Mouse (Mus musculus) liver, embryonic 16.5 days (tissue): ENCODE measurements around the gene 0610030E20Rik. TPM values are rescaled to one million over a fixed set of nuclear protein-coding genes. Genes with fewer than 3 reads are reported as not detected.

ENCODE experiments used
- ATAC-seq: fragments of 200-750 bp; cut with Nextera tagmentation; 2 replicates; pipeline ENCODE4 v1.8.0; 2017; ENCODE audit warnings: low read depth, mild to moderate bottlenecking, moderate number of reproducible peaks, moderate library complexity
- H3K27ac ChIP-seq: fragments of 300-500 bp; sonication (generic); 2 replicates; pipeline ENCODE4 v1.5.1; 2014; ENCODE audit warnings: mild to moderate bottlenecking, low read length
- H3K27me3 ChIP-seq: fragments of 300-500 bp; sonication (generic); 2 replicates; pipeline ENCODE4 v1.6.1; 2014; ENCODE audit warnings: low read depth, low read length, mixed read lengths; ENCODE audit not compliant: control insufficient read depth, insufficient read depth
- H3K36me3 ChIP-seq: fragments of 300-500 bp; sonication (generic); 2 replicates; pipeline ENCODE4 v1.6.1; 2014; ENCODE audit warnings: mild to moderate bottlenecking; ENCODE audit not compliant: control insufficient read depth, insufficient read depth
- H3K4me1 ChIP-seq: fragments of 300-500 bp; sonication (generic); 2 replicates; pipeline ENCODE4 v1.6.1; 2014; ENCODE audit warnings: low read depth, low read length, mixed read lengths; ENCODE audit not compliant: control insufficient read depth
- H3K4me2 ChIP-seq: fragments of 300-500 bp; sonication (generic); 2 replicates; pipeline ENCODE4 v1.6.1; 2014; ENCODE audit warnings: low read depth, low read length, mixed read lengths
- H3K4me3 ChIP-seq: fragments of 300-500 bp; sonication (generic); 2 replicates; pipeline ENCODE4 v1.5.1; 2014; ENCODE audit warnings: low read depth, mild to moderate bottlenecking, low read length
- H3K9ac ChIP-seq: fragments of 300-500 bp; sonication (generic); 2 replicates; pipeline ENCODE4 v1.6.1; 2014; ENCODE audit warnings: low read depth, low read length
- H3K9me3 ChIP-seq: fragments of 300-500 bp; sonication (generic); replicated peaks from 2 replicates; pipeline ENCODE4 v1.6.1; 2016; ENCODE audit warnings: low read length; ENCODE audit not compliant: control insufficient read depth
- WGBS: fragments of 180-500 bp; shearing (Covaris S2); extraction: QIAGEN DNeasy Blood & Tissue Kit; methylation state at CpG from one replicate; pipeline ENCODE4 v1.1.7; 2014; ENCODE audit not compliant: insufficient replicate concordance; 5-methylcytosine and 5-hydroxymethylcytosine counted together
- polyA plus RNA-seq: library from polyadenylated mRNA; unstranded; fragments of >200 nt; fragmentation: Nextera tagmentation; extraction: Ambion mirVana; gene quantifications from 2 replicates; pipeline ENCODE4 v1.2.1, GENCODE M21; 2015

The 0610030E20Rik gene
- polyA plus RNA-seq, 1 experiment from 2014 or later = 14.1 TPM

DNA sequence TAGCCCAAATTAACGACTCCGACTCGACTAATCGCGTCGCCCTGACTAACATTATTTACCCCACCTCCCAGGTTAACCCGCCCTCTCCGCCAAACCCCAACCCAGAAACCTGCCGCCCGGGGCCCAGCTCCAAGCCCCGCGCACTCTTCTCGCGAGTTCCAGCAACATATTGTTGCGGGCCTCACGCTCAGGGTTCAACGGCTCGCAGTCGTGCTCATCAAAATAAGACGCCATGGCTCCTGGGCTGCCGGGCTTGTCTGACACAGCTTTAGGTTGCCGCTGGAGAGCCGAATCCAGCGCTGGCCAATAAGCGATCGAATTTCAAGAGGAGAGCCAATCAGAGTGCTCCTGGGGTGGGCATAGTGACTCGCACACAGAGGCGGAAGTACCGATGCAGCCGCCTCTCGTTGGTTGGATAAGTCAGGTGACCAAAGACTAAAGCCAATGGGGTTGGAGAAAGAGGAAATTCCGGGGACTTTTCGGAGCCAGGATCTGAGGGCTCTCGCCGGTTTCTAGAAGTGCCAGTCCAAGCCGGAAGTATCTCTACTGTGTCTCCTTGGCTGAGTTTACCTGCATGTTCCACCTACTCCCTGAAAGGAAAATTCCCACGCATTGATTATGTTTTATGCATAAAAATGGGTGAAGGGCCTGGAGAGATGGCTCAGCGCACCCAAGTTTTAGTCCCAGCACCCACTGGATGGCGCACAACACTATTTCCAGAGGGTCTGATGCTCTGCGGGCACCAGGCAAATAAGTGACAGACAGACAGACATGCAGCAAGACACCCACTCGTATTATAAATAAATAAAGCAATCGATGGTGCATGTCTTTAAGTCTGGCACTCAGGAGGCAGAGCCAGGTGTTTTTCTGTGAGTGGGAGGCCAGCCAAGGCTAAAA, 15.3 kb downstream of the 0610030E20Rik start:
- peak; percentile 97 for ATAC-seq
- peaks cover 16% of the 10 kb centered on the region for H3K36me3 ChIP-seq
- peak overlapping the region; percentile 91 for H3K27ac ChIP-seq
- H3K9me3 ChIP-seq = no peaks in the 10 kb centered on the region
- no peaks in the 10 kb centered on the region for H3K27me3 ChIP-seq
- H3K4me2 ChIP-seq = peak overlapping the region; percentile 70
- H3K4me1 ChIP-seq = peaks cover 36% of the 10 kb centered on the region
- peak overlapping the region; percentile 80 for H3K4me3 ChIP-seq
- H3K9ac ChIP-seq = peak overlapping the region; percentile 87
- WGBS = under 1% methylated on average over 42 of the region's 42 CpGs

DNA sequence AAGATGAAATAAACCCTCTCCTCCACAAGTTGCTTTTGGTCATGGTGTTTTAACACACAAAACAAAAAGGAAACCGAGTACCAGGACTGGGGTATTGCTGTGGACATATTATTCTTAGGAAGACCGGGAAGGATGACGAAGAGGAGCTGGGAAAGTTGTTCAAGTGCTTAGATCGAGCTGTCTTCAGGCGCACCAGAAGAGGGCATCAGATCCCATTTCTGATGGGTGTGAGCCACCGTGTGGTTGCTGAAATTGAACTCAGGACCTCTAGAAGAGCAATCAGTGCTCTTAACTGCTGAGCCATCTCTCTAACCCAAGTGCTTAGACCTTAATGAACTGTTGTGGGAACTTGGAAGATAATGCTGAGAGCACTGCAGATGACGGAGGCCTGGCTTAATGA, 16.9 kb downstream of the 0610030E20Rik start:
- H3K27me3 ChIP-seq = no peaks in the 10 kb centered on the region
- no peak overlapping the region for H3K4me2 ChIP-seq
- peaks cover 17% of the 10 kb centered on the region for H3K36me3 ChIP-seq
- H3K4me1 ChIP-seq = peaks cover 24% of the 10 kb centered on the region
- no peaks in the 10 kb centered on the region for H3K9me3 ChIP-seq
- H3K9ac ChIP-seq = no peak overlapping the region
- H3K27ac ChIP-seq = no peak overlapping the region
- WGBS = 38% methylated on average over 7 of the region's 7 CpGs
- H3K4me3 ChIP-seq = no peak overlapping the region
- no peak for ATAC-seq

DNA sequence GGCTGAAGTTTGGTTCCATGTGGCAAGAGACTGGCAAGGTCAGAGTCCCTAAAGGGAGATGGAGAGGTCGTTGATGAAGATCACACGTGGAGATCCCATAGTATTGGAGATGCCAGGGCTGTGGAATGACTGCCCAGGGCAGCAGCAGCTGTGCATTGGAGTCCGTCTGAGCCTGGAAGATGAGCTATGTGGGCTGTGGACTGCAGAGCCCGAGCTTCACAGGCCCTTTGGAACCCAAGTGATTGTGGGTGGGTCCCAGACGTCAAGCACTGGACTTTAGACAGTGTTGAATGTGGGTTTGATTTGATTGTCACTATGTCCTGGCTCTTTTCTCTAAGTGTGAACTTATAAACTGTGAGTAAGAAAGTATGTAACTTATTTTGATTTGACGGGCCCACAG, 17.9 kb downstream of the 0610030E20Rik start:
- Histone ChIP-seq H3K36me3 (peaks cover 10% of the 10 kb centered on the region), H3K4me1 (peaks cover 22% of the 10 kb centered on the region)

DNA sequence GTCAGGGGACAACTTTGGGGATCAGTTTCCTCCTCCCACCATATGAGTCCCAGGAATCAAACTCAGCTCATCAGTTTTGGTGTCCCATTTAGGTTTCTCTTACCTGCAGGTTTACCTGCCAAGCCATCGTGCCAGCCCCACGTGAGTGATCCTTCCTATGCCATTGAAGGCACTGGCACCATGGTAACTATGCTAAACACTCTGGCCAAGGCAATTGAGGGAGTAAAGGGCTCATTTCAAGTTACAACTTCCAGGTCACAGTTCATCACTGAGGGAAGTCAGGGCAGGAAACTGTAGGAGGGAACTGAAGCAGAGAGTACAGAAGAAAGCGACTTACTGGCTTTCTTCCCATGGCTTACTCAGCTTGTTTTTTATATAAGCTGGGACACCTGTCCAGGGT, 19.2 kb downstream of the 0610030E20Rik start:
- ATAC-seq = no peak
- no peak overlapping the region for H3K4me2 ChIP-seq
- no peaks in the 10 kb centered on the region for H3K27me3 ChIP-seq
- WGBS = 58% methylated on average over 3 of the region's 3 CpGs
- no peaks in the 10 kb centered on the region for H3K9me3 ChIP-seq
- no peak overlapping the region for H3K27ac ChIP-seq
- H3K36me3 ChIP-seq = peaks cover 3% of the 10 kb centered on the region
- no peak overlapping the region for H3K4me3 ChIP-seq
- peaks cover 16% of the 10 kb centered on the region for H3K4me1 ChIP-seq
- no peak overlapping the region for H3K9ac ChIP-seq

More for the DNA sequence above, 17.9 kb downstream of the 0610030E20Rik start:
- WGBS = 49% methylated on average over 6 of the region's 6 CpGs
- H3K27me3 ChIP-seq = no peaks in the 10 kb centered on the region
- H3K9ac ChIP-seq = no peak overlapping the region
- no peak overlapping the region for H3K27ac ChIP-seq
- H3K9me3 ChIP-seq = no peaks in the 10 kb centered on the region
- no peak overlapping the region for H3K4me3 ChIP-seq
- no peak overlapping the region for H3K4me2 ChIP-seq
- ATAC-seq = no peak

DNA sequence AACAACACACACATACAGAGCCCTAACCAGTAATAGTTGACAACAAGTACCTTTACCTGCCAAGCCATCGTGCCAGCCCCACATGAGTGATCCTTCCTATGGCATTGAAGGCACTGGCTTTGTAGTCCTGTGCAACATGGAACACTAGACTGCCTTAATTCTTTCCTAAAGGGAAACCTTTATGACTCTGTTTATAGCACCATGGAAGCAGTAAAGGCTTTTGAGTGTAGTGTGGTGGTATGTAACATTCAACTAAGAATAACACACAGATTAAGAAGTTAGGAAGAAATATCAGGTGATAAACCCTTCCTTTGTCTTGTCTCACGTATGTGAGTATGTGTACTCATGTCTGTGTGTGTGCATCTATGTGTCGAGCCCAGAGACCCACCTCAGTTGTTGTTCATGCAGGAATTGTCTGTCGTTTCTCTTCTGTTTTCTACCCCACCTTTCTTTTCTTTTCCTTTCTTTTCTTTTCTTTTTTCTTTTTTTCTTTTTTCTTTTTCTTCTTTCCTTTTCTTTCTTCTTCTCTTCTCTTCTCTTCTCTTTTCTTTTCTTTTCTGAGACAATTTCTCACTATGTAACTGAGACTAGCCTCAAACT, 19.8 kb downstream of the 0610030E20Rik start, which contains the start of gene Rnf181:
Gene Rnf181, minus strand, starts transcription at position 113 of the 600 bp plus-strand sequence.
- Histone ChIP-seq H3K27me3 (no peaks in the 10 kb centered on the region), H3K4me2 (no peak within 1 kb of the TSS), H3K4me3 (no peak within 1 kb of the TSS), H3K9ac (no peak within 1 kb of the TSS), H3K4me1 (peaks cover 18% of the 10 kb centered on the region), H3K27ac (no peak within 1 kb of the TSS), H3K9me3 (no peaks in the 10 kb centered on the region), H3K36me3 (peaks cover 3% of the 10 kb centered on the region)
- no peak for ATAC-seq
- WGBS = 57% methylated on average over 4 of the region's 4 CpGs

DNA sequence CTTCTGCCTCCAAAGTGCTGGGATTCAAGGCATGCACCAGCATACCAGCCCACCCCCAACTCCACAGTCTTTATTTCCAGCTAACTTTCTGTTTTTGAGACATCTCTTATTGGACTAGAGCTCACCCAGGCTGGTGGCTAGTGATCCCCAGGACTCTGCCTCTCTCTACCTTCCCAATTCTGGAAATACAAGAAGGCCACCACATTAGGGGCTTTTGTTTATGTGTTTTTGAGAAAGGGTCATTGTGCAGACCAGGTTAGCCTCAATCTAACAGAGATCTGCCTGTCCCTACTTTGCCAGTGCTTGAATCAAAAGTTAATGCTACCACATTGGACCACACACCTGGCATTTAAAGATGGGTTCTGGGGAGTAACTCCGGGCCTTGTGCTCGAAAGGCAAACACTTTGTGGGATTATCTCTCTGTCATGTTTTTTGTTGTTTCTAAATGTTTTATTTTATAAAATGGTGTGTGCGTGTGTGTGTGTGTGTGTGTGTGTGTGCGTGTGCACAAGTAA, 20.4 kb downstream of the 0610030E20Rik start:
- H3K4me1 ChIP-seq = peaks cover 18% of the 10 kb centered on the region
- ATAC-seq = no peak

DNA sequence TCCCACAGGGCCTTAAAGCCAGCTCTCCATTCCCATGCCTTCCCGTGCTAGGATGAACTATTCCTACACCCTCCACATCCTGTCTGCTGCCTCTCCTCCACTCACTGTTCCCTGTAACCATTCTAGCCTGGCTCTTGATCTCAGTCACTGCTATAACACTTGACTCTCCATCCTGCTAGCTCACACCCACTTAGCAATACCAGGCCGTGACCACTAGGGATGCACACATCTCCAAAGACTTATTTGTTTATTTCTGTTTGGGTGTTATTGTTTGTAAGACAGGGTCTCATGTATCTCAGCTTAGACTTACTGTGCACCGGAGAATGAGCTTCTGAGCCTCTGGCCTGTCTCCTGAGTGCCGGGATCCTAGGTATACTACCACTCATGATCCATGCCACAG, 22.4 kb downstream of the 0610030E20Rik start:
- H3K4me1 ChIP-seq = peaks cover 23% of the 10 kb centered on the region
- no peaks in the 10 kb centered on the region for H3K27me3 ChIP-seq
- H3K36me3 ChIP-seq = peaks cover 3% of the 10 kb centered on the region
- H3K9me3 ChIP-seq = no peaks in the 10 kb centered on the region
- H3K27ac ChIP-seq = no peak overlapping the region
- no peak overlapping the region for H3K4me2 ChIP-seq
- H3K4me3 ChIP-seq = no peak overlapping the region
- H3K9ac ChIP-seq = no peak overlapping the region
- ATAC-seq = no peak
- 78% methylated on average over 4 of the region's 4 CpGs for WGBS

More for the DNA sequence above, 20.4 kb downstream of the 0610030E20Rik start:
- Histone ChIP-seq H3K36me3 (peaks cover 3% of the 10 kb centered on the region), H3K9me3 (no peaks in the 10 kb centered on the region), H3K4me3 (no peak overlapping the region), H3K4me2 (no peak overlapping the region), H3K27me3 (no peaks in the 10 kb centered on the region), H3K27ac (no peak overlapping the region), H3K9ac (no peak overlapping the region)
- WGBS = 72% methylated on average over 4 of the region's 4 CpGs

DNA sequence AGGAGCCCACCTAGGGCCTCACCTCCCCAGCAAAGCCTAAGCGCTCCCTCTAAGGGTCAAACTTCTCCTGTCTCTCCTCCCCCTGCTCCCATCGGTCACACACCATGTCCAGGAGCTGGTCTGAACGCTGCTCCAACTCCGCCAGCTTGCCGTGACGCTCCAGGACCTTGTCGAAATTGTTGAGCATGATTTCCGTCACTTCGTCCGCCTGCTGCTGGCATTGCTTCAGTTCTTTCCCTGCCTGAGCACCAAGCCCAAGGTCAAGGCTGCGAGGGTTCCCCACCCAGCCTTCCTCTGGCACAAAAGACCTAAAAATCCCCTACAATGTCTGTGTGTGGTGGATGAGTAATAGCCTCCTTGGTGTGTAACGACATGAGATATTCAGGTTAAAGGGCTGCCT, 23.0 kb downstream of the 0610030E20Rik start:
- Histone ChIP-seq H3K9ac (no peak overlapping the region), H3K36me3 (peaks cover 3% of the 10 kb centered on the region), H3K4me2 (no peak overlapping the region), H3K9me3 (no peaks in the 10 kb centered on the region), H3K4me3 (no peak overlapping the region), H3K27ac (no peak overlapping the region), H3K4me1 (peaks cover 28% of the 10 kb centered on the region), H3K27me3 (no peaks in the 10 kb centered on the region)
- no peak for ATAC-seq
- 79% methylated on average over 12 of the region's 12 CpGs for whole genome bisulfite sequencing

DNA sequence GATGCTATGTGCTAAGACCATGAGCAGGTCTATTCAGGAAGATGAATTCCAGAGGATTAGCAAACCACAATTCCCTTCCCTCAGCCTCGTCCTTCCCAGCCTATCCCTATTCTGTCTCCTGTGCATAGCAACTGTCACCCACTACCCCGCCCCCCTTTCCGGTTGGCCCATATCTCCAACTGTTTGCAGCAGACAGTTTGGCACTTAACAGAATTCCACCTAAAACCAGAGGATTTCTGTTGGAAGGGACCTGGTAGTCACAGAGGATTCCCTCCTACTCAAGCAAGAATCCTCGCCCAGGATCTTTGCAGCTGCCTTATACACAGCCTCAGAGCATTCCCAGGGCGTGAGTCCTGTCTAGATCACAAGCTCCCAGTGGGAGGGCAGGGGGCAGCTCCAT, 24.0 kb downstream of the 0610030E20Rik start:
- H3K36me3 ChIP-seq = peaks cover 3% of the 10 kb centered on the region
- WGBS = 61% methylated on average over 5 of the region's 5 CpGs
- ATAC-seq = no peak
- no peak overlapping the region for H3K4me3 ChIP-seq
- H3K27me3 ChIP-seq = no peaks in the 10 kb centered on the region
- no peak overlapping the region for H3K4me2 ChIP-seq
- H3K27ac ChIP-seq = no peak overlapping the region
- no peak overlapping the region for H3K9ac ChIP-seq
- peaks cover 30% of the 10 kb centered on the region for H3K4me1 ChIP-seq
- no peaks in the 10 kb centered on the region for H3K9me3 ChIP-seq
